Mouse (Mus musculus) ovary, postnatal 36 days (tissue): ENCODE results near the gene Ttc39d.
"Not testable (repeated sequence)": the region's sequence is repeated elsewhere in the genome, so short reads cannot be mapped to it uniquely, and the experiment has no call there.

Experiments used
- DNase-seq: peaks from one replicate; pipeline ENCODE4 v3.0.0; 2022; ENCODE audit warnings: low spot score, mixed read lengths

Ttc39d gene

DNA sequence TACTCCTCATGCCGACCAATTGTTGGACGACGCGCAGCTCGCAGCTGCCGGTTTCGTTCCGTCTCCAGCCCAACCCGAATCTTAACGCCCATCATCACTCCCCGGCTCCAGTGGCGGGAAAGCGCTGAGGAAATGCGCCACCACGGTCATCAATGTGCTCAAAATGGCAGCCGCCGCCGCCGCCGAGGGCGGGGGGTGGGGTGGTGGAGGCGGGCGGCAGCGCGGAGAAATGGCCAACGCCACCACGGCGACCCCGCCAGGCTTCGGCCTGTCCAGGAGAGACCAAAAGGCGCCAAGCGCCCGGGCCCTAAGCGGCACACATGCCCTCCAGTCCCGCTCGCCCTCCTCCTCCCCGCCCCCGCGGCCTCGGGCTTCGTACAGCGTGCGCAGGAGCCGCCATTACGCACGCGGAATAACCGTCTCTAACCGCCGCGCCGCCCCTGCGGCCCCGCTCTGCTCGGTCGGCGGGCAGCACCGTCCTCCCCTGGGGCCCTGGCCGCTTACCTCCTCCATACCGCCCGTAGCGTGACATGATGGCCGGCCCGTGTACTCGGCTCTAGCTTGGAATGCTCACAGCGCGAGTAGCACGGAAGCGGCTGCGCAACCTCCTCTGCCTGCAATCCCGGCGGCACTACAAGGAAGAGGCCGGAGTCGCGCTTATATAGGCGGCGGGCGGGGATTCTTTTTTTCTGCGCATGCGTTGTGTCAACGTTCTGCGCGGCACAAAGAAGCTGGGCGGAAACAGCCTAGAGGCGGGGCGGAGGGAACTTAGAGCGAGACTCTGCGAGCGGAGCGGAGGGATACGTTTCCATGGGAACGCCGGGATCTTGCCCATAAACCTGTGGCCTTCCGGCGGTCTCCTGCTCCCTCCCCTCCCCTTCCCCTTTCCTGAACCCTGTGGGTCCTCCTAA lies at the start of gene Ttc39d, which contains the start of gene Srsf7:
TSS of gene Ttc39d (plus strand) at position 790 of the 911 bp plus-strand sequence.
TSS of gene Srsf7 (minus strand) at position 637 of the 911 bp plus-strand sequence.
- peak; percentile 99 for DNase-seq

DNA sequence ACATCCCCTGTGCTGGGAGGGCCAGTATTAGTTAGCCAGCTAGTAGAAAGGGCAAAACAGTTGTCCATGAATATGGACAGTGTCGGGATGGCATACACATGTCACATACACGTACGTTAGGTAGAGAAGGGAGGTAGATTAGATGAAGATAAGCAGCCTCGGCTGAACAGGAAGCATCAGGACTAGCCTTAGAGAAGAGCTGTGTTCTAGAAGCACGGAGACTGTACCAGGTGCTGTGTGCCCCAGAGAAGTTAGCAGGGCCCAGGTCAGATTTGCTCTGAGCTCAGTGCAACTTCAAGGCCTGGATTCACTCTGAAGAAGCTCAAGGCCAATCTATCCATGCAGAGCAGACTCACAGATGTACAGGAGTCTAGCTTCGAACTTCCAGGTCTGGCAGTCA lies 49.8 kb upstream of the Ttc39d start:
- DNase-seq = no peak

DNA sequence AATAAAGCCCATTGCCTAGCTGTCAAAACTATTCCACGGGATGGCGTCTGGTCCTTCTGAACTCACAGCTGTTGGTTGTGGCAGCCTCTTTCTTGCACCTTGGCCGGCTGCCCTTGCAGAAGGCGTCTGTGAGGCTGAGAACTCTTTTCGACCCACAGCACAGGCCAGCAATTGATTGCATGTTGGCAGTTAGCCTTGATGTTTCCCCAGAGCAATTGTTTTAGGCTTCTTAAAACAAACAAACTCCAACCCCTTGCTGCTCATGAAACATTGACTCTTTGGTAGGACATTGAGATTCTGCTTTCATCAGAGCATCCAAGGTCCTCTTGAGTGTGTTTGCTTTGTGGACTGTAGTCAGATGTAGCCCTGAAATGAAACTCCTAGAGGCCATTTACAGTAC lies 46.8 kb upstream of the Ttc39d start:
- peak; percentile 65 for DNase-seq

DNA sequence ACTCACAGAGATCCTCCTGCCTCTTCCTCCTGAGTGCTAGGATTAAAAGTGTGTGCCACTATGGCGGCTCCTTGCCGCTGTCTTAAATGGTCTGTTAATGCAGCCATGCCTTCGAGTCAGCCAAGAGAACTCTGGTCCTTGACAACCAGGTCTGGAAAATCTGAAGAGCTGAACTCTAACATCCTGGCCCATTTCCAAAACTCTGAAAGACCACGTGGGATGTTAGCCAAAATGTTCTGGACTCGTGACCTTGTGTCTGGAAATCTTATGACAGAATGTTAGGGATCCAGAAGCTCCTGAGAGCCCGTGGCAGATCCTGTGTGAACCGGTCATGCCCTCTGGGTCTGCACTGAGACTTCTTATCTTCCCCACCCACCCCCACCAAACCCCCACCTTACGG lies 43.3 kb upstream of the Ttc39d start:
- no peak for DNase-seq

DNA sequence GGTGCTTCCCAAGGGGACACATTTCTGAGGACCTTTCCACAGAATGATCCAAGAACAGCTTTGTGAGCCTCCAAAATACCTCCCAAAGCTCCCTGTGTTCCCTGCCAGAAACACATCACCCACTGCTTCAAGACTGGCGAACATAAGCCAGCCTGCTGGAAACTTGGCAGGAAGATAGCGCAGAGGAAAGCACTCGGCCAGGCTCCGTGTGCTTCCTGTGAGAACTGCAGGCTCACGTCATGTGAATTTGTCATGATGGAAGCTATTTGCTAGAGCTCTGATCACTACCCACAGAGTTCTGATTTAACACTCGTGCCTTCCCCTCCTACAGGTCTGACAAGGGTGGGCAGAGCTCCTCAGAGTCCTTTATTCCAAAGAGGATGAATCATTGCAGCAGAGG lies 41.5 kb upstream of the Ttc39d start:
- no peak for DNase-seq

DNA sequence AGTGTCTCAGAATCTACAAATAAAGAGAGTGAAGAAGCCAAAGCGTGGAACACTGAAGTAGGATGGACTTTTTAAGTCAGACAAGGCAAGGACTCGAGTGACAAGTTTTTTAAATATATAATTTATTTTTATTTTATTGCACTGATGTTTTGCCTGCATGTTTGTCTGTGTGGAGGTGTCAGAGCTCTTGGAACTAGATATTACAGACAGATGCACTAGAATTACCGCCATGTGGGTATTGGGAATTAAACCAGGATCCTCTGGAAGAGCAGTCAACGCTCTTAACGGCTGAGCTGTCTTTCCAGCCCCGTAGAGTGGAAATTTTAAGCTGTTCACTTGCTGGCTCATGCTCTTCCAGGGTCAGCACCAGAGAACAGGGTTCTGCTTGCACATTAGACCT lies 40.9 kb upstream of the Ttc39d start:
- no peak for DNase-seq

DNA sequence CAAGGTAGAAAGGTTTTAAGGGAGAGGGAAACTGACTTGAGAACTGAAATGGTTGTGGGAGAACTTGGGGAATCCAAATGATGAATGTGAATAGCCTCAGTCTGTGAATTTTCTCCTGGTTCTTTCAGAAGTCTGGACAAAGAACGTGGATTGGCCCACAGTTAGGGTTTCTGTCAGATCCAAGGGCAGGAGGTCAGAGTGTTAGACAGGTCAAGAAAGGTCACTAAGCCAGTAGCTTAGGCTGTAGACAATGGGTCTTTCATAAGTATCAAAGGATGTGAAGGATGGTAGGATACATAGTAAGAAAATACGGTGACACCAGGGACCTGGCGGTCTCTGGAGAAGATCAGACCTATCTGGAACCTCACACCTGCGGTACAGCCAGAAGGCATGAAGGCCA lies 39.8 kb upstream of the Ttc39d start:
- DNase-seq = no peak

DNA sequence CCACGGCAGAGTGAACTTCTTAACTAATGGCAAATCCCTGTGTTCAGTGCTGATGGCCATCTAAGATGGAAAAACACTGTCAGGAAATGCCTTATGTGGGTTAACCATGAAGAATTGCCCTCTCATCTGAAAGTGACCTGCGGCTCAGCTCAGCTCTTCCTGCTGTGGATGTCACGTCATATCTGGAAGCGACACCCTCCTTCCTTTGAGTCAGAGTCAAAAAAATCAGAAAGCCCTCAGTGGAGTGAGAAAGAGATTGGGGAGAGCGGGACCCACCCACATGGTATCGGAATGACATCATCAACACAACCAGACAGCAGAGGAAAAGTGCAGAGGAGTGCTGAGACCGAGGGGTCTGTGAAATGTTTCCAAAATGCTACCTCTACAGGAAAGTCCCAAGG lies 39.4 kb upstream of the Ttc39d start:
- no peak for DNase-seq

DNA sequence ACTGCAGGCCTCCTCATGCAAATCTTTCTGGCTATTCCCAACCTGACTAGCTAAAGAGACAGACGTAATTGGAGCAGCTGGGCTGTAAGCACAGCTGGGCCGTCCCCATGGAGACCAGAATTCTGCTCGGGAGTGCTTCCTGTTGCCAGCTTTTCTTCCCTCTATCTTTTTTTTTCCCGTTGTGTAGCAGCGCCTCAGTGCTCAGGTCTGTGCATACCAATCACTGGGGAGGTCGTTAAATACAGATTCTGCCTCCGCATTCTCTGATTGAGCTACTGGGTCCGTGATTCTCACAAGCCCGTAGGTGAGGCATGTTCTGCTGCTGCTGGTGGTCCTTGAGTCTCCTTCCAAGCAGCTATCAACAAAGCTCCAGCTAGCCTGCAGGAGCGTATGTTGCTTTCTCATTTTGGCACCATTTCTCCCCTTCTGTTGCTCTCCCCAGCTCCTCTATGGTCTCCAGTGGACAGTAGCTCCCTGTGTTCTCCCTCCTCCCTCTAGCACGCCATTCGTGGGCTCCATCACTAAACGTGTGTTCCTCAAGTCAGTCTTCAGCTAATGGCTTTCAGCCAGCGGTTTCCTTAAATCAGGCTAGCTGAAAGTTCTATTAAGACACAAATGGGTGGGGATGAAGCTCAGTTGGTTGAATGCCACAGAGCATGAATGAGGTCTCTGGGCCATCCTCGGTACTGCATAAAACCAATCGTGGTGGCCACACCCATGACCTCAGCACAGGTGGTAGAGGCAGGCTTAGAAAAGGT lies 38.7 kb upstream of the Ttc39d start:
- peak; percentile 32 for DNase-seq

DNA sequence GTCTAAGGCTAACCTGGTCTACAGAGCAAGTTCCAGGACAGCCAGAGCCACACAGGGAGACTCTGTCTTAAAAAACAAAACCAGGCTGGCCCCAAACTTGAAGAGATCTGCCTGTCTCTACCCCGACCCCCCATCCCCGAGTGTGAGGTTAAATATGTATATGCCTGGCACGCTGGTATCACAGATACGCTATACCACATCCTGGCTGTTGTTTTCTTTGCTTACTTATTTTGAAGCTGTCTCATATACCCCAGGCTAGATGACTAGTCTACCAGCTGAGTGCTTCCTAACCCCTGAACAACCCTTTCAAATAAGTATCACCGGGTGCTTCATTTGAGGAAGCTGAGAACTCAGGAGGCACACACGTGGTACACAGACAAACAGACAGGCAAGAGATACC lies 37.5 kb upstream of the Ttc39d start:
- DNase-seq = no peak

DNA sequence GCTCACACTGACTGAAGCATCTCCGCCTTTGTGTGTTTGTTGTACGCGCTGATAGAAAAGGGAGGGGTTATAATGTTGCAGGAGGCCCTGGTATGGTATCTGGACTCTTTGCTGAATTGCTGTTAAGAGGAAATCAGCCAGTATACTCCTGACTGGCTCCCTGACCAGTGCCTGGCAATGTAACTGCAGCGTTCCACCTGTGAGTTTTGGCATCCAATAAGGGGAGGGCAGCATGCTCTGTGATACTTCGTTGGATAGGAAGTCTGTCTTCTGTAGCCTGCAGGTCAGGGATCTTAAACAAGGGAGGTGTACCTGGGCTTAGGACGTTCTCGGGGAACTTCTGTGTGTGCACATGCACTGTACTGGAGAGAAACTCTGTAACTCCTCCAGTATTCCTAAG lies 36.3 kb upstream of the Ttc39d start:
- DNase-seq = no peak

DNA sequence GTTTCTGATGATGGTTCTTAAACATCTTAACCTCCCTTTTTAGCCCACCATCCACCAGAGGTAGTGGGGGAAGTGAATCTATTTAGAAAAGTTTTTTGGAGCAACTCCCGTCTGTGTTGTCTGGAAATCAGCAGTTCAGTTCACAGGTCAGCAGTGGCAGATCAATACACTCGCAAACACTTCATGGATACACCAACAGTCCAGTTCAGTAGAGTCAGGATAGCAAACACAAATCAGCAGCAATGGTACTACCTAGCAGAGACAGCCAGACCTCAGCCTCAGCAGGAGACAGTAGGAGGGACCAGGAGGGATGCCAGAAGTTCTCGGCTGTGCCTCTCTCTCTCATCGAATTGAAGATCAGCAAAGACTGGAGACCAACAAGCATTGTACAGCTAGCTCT lies 35.3 kb upstream of the Ttc39d start:
- no peak for DNase-seq

DNA sequence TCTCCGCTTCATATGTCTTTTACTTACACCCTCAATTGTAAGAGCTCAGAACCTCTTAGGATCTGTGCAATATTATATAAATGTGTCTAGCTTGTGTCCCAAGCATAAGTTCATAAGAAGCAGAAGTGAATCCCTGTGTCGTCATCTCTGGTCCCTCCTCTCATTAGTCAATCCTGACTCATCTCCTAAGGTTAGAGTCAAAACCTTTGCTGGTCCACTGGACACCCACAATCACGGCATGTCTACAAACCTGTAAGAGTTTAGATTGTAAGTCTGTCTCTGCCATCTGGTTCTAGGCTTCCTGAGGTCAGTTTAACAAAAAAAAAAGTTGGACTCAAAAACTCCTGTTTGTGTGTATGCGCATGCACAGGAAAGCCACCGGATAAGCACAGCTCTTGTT lies 34.5 kb upstream of the Ttc39d start:
- DNase-seq = no peak

DNA sequence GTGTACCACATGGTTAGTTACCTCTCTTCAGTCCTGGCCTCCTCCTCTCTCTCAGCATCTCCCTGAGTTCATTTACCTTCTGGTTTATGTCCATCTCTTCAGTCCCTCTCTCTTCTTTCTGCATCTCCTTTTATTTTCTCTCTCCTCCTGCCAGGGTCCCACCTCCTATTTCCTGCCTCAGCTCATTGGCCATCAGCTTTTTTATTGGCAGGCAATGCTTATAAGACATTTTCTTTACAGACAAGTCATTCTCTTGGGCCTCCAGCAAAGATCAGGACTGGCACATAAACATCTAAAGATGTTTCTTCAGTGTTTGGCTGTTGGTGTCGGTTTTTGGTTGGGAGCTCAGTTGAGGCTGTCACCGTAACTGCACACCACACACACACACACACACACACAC lies 33.6 kb upstream of the Ttc39d start:
- no peak for DNase-seq

DNA sequence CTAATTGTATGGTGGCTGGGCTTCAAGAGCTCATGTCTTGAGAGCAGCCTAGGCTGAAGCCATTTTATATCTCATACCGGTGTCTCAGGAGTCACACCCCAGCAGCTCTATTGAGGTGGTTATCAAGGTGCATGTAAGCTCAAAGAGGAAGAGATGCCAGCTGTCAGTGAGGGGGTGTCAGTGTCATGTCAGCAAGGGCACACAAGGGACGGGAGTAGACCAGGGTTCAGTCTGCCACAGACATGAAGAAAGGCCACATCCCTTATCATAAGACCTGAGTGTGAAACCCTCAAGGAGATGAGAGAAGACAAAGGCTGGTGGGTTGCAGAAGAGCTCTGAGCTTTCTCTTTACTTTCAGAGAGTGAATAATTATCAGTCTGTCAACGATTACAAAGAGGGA lies 33.1 kb upstream of the Ttc39d start:
- no peak for DNase-seq

DNA sequence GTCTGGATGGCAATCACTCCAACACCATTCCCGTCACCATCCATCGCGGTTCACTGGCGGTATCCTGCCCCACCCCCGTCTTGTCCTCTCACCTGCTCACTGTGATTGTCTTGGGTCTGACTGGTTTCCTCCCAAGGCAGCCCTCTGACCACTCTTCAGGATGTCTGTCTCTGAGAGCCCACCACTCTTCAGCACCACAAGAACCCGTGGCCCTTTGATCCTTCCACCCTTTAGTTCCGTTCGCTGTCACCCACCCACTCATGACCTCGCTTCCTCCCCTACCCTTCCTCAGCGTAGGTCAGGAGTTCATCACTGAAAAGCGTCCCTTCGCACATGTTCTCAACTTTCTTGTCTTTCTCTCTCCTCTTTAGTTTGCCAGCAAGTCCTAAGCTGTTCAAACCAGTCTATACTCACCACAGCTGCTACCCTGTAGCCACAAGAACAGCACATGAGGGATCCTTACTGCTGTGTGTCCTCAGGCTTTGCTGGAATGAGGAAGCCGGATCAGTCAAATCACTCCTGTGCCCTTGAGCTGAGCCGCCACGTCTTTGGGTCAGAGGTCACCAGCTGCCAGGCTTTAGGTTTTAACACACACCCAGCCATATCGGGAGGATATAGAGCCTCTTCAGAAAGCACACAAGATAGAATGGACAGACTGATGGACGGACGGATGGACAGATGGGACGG lies 32.4 kb upstream of the Ttc39d start:
- DNase-seq = no peak

DNA sequence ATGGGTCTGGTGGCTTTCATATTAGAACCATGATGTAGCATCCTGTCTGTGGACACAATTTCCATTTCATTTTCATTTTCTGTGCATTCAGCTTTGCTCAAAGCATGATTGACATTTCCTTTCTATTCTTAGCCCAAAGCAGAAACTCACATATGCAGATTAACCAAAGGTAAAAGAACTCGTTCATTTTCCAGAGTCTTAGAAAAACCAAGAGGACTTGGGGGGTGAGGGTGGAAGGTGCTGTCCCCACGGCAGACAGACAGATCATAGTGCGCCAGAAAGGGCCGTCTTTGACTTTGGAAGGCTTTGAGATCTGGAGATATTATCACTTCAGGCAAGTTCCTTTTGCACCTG lies 31.9 kb upstream of the Ttc39d start:
- DNase-seq = no peak

DNA sequence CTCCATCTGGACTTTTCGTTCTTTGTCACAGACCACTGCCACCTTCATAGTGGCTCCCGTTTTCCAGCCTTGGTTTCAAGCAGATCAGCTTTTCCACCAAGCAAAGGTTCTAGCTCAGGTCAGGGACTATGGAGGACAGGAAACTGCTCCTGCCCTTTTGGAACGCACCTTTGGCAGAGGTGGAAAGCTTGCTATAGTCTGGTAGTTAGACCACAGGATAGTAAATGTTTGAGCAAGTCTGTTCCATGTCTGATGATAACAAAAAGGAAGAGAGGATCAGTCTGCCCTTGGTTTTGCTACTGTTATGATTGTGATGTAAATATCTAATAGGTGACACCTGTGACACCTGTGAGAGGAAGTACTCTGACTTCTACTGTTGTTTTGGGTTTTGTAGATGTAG lies 31.3 kb upstream of the Ttc39d start:
- no peak for DNase-seq

DNA sequence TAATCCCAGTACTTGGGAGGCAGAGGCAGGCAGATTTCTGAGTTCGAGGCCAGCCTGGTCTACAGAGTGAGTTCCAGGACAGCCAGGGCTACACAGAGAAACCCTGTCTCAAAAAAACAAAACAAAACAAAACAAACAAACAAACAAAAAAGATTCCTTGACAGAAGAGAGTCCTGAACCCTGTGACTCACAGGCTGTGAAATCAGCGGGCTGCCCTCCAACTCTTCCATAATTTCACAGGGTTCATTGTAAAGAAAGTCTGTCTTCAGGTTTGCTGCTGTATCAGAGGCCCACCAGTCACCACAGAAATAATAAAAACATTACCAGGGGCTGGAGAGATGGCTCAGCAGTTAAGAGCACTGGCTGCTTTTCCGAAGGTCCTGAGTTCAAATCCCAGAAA lies 28.4 kb upstream of the Ttc39d start:
- not testable (repeated sequence) for DNase-seq

DNA sequence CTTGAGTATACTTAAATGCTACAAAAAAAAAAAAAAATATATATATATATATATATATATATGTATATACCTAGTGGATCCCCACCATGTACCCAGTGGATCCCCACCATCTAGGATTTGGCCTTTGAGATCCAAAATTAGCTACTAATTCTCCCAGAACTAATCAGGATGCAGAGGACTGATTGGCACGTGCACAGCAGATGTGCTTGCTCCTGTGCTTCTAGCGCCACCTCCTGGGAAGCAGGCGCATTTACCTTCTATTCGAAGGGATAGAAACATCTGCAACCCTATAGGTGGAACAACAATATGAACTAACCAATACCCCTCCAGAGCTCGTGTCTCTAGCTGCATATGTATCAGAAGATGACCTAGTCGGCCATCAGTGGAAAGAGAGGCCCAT lies 27.3 kb upstream of the Ttc39d start:
- DNase-seq = peak; percentile 62

DNA sequence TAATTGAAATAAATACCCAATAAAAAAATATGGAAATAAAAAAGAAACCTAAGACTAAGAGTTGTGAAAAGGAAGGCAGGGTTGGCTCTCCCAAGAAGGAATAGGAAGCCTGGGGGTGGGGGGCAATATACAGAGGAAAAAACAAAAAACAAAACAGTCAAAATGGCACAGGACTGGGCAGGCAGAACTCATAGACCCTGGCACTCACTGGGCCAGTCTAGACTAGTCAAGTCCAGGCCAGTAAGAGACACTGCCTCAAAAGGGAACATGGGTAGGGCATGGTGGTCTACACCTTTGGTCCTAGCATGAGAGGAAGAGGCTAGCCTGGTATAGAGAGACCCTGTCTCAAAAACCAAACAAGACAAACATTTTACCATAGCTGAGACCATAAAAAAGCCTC lies 26.8 kb upstream of the Ttc39d start:
- no peak for DNase-seq

DNA sequence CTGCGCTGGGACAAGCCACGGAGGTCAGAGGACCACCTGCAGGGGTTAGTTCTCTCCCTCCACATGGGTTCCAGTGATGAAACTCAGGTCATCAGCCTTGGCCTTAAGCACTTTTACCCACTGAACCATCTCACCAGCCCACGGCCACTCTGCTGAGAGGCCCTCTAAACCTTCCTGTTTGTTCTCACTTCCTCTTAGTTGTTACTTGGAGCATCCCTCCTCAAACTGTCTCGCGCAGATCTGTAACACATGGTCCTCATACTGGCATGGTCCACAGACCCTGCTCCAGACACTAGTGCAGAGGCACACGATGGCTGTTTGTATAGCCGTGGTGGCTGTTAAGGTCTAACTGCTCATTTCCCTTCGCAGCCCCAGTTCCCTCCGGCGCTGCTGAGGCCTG lies 23.6 kb upstream of the Ttc39d start:
- DNase-seq = no peak

DNA sequence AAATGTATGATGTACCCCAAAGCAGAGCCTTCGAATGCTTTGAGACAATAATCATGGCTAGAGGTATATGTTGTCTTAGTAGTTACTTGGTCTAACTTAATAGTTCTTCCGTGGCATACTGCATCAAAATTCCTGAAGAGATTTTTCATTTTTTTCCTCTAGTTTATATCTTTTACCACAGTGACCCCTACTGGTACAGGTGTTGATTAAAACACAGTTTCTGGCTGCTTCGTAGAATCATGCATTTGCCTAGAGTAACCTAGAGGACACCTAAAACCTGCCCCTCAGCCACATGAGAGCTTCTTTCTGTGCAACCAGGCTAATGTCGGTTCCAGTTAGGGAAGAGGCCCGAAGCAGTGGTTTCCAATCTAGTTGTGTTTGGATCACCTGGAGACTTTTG lies 14.2 kb upstream of the Ttc39d start:
- no peak for DNase-seq
